Mouse (Mus musculus) midbrain, embryonic 11.5 days (tissue): ENCODE measurements around the gene Rgs6. TPM values are rescaled to one million over a fixed set of nuclear protein-coding genes. Genes with fewer than 3 reads are reported as not detected.

ENCODE experiments used
- ATAC-seq: fragments of 200-750 bp; cut with Nextera tagmentation; 2 replicates; pipeline ENCODE4 v1.8.0; 2017; ENCODE audit warnings: moderate TSS enrichment, moderate library complexity; ENCODE audit not compliant: low FRiP score
- DNase-seq: peaks from one replicate; pipeline ENCODE4 v3.0.0; 2015; ENCODE audit warnings: low spot score; ENCODE audit errors: missing footprints
- H3K27ac ChIP-seq: fragments of 300-500 bp; sonication (generic); 2 replicates; pipeline ENCODE4 v1.5.1; 2014; ENCODE audit warnings: low read depth, low read length
- H3K27me3 ChIP-seq: fragments of 300-500 bp; sonication (generic); 2 replicates; pipeline ENCODE4 v1.6.1; 2014; ENCODE audit warnings: mild to moderate bottlenecking, low read length, moderate library complexity, mixed read lengths; ENCODE audit not compliant: control insufficient read depth, insufficient read depth
- H3K36me3 ChIP-seq: fragments of 300-500 bp; sonication (generic); 2 replicates; pipeline ENCODE4 v1.6.1; 2014; ENCODE audit warnings: mild to moderate bottlenecking, low read length, moderate library complexity, mixed read lengths; ENCODE audit not compliant: control insufficient read depth, insufficient read depth
- H3K4me1 ChIP-seq: fragments of 300-500 bp; sonication (generic); 2 replicates; pipeline ENCODE4 v1.6.1; 2014; ENCODE audit warnings: low read length; ENCODE audit not compliant: control insufficient read depth, insufficient read depth
- H3K4me2 ChIP-seq: fragments of 300-500 bp; sonication (generic); 2 replicates; pipeline ENCODE4 v1.6.1; 2014; ENCODE audit warnings: mild to moderate bottlenecking, moderate library complexity
- H3K4me3 ChIP-seq: fragments of 300-500 bp; sonication (generic); 2 replicates; pipeline ENCODE4 v1.5.1; 2014; ENCODE audit warnings: low read depth, low read length
- H3K9ac ChIP-seq: fragments of 300-500 bp; sonication (generic); 2 replicates; pipeline ENCODE4 v1.6.1; 2014; ENCODE audit warnings: low read length
- H3K9me3 ChIP-seq: fragments of 300-500 bp; sonication (generic); 2 replicates; pipeline ENCODE4 v1.6.1; 2016; ENCODE audit warnings: low read length; ENCODE audit not compliant: control insufficient read depth
- WGBS: fragments of 180-500 bp; shearing (Covaris S2); extraction: QIAGEN DNeasy Blood & Tissue Kit; methylation state at CpG from one replicate; pipeline ENCODE4 v1.1.7; 2014; 5-methylcytosine and 5-hydroxymethylcytosine counted together
- polyA plus RNA-seq: library from polyadenylated mRNA; unstranded; fragments of >200 nt; fragmentation: Nextera tagmentation; extraction: Ambion mirVana; gene quantifications from 2 replicates; pipeline ENCODE4 v1.2.1, GENCODE M21; 2014

Rgs6 gene
- polyA plus RNA-seq, 1 experiment from 2014 or later = 0.64 TPM

DNA sequence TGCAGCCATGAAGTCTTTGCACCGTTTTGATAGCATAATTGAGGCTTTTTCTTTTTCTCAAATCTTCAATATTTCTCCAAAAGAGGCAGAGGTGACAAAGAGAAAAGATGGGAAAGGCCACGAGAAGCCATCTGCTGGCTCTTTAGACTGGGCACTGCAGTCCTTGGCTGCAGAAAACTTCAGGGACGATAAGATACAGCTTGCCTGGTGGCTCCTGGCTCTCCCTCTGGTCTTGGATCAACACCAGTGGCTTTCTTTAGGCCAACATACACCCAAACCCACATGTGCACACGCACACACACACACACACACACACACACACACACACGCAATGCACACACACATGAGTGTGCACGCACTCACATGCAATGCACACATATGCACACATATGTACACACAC, 620.7 kb downstream of the Rgs6 start:
- Histone ChIP-seq H3K9me3 (no peaks in the 10 kb centered on the region), H3K36me3 (no peaks in the 10 kb centered on the region), H3K27me3 (no peaks in the 10 kb centered on the region), H3K4me1 (peaks cover 2% of the 10 kb centered on the region), H3K27ac (no peak overlapping the region), H3K9ac (no peak overlapping the region), H3K4me2 (no peak overlapping the region), H3K4me3 (no peak overlapping the region)
- ATAC-seq (no peak), DNase-seq (no peak)
- 67% methylated on average over 6 of the region's 6 CpGs for WGBS

DNA sequence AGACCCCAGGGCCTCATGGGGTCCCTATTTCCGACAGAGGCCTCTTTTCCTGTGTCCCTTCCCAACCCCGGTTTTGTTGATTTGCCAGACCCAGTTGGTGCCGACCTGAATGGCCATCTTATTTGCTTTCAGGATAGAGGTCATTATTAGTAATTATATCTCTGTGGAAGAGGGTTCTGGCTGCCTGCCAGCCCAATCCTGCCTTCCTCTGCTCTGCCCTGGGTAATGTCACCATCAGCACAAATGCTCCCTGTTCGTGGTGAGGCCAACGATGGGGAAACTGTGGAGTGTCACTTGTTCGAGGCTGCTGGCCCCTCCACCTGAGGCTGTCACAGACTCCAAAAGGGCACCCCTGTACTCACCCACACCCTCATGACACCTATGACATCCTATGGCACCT, 621.4 kb downstream of the Rgs6 start:
- no peak overlapping the region for H3K27ac ChIP-seq
- H3K27me3 ChIP-seq = no peaks in the 10 kb centered on the region
- H3K9me3 ChIP-seq = no peaks in the 10 kb centered on the region
- no peaks in the 10 kb centered on the region for H3K36me3 ChIP-seq
- H3K9ac ChIP-seq = no peak overlapping the region
- H3K4me1 ChIP-seq = peaks cover 4% of the 10 kb centered on the region
- no peak for DNase-seq
- H3K4me3 ChIP-seq = no peak overlapping the region
- H3K4me2 ChIP-seq = no peak overlapping the region
- WGBS = 58% methylated on average over 6 of the region's 6 CpGs
- ATAC-seq = no peak

DNA sequence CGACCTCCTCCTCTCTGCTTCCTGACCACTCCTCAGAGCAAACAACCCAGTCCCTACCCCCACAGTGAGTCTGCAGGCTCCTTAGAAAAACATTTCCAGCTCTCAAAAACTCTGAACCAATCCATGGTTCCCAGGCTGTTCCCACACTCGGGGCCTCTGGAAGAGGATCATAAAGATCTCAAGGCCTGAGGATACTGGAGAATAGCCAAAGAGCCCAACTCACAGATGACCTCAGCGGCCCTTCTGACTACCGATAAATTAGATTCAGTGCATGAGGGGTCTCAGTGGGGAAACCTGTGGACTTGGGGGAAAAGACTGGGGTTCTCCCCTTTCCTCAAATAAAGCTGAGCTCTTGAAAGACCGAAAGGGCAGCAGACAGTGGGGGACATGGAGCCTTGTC, 622.2 kb downstream of the Rgs6 start:
- ATAC-seq (no peak), DNase-seq (peak; percentile 64)
- peaks cover 4% of the 10 kb centered on the region for H3K4me1 ChIP-seq
- no peaks in the 10 kb centered on the region for H3K27me3 ChIP-seq
- H3K36me3 ChIP-seq = no peaks in the 10 kb centered on the region
- no peak overlapping the region for H3K27ac ChIP-seq
- no peak overlapping the region for H3K4me3 ChIP-seq
- H3K9ac ChIP-seq = no peak overlapping the region
- H3K9me3 ChIP-seq = no peaks in the 10 kb centered on the region
- 70% methylated on average over 5 of the region's 5 CpGs for WGBS
- H3K4me2 ChIP-seq = no peak overlapping the region

- WGBS = 76% methylated on average over 3 of the region's 3 CpGs
- Histone ChIP-seq H3K9ac (no peak overlapping the region), H3K4me3 (no peak overlapping the region), H3K4me1 (peaks cover 4% of the 10 kb centered on the region), H3K4me2 (no peak overlapping the region), H3K9me3 (no peaks in the 10 kb centered on the region), H3K27ac (no peak overlapping the region), H3K27me3 (no peaks in the 10 kb centered on the region), H3K36me3 (no peaks in the 10 kb centered on the region)
- ATAC-seq = no peak
- peak; percentile 54 for DNase-seq
Observed at GRCm38 (mm10) chr12:83210735-83211134, 622.6 kb downstream of the Rgs6 start.

DNA sequence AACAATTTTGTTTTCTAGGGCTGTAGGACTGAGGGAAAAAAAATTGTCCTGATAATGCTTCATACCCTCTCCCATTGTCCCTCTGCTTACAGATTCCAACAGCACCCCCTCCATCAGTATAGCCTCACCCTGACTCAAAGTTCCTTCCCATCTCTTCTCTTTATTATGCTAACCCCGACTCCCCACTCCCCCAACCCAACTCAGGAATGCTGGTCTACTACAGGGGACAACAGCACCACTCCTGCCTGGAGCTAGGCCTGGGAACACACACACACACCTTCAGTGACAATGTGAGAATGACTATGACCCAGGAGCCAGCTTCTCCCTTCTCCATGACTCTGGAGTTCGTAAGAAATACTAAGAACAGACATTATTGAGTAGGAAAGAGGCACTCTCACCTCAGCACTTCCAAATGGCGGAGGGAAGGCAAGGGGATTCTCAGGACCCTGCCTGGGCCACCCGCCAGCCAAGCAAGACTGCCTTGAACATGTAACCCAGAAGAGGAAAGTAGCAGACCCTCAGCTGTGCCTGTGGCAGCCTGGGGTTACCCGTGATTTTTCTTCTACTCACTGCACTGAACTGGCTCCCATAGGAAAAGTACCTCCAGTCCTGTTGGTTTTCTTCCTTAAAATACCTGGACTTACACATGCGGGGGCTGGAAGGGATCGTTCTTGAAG, 623.2 kb downstream of the Rgs6 start:
- Histone ChIP-seq H3K9me3 (no peaks in the 10 kb centered on the region), H3K27me3 (no peaks in the 10 kb centered on the region), H3K4me1 (peaks cover 4% of the 10 kb centered on the region), H3K4me3 (no peak overlapping the region), H3K27ac (no peak overlapping the region), H3K9ac (no peak overlapping the region), H3K4me2 (no peak overlapping the region), H3K36me3 (no peaks in the 10 kb centered on the region)
- 82% methylated on average over 7 of the region's 7 CpGs for WGBS
- no peak for ATAC-seq
- peak; percentile 66 for DNase-seq
